Mouse (Mus musculus) cerebral cortex, adult 2 months (tissue): ENCODE data around the gene Gm17949.

Source experiments
- WGBS: fragments of 180-500 bp; shearing (Covaris S2); methylation state at CpG from one replicate; pipeline ENCODE4 v1.1.7; 2018; 5-methylcytosine and 5-hydroxymethylcytosine counted together

Gm17949 gene

DNA sequence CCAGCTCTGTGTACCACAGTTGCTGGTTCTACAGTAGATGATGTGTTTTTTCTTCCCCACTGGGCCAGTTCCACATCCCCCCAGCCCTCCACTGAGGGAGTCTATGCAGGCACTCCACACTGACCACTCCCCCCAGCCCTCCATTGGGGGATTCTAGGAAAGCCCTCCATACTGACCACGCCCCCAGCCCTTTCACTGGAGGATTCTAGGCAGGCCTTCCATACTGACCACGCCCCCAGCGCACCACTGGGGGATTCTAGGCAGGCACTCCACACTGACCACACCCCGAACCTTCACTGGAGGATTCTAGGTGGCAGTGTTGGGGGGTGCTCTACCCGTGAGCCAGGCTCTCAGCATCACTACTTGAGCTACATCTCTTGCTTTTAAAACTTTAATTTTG is 36.1 kb downstream of the Gm17949 start:
- 57% methylated on average over 5 of the region's 5 CpGs for WGBS

DNA sequence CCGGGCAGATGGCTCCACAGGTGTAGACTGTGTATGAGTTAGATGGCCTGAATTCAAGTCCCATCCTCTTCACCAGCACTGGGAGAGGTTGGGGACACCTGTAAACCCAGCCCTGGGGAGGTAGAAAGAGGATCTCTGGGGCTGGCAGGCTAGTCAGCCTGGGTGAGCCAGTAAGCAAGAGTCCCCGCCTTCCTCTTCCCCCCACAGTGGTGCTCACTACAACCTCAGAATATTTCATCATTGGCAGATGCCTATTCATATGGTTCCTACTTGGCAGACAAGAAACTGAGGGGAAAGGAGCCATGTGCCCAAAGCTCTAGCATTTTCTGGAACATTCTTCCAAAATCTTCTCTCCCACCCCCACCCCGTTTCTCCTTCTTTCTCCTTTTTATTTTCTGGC is 37.5 kb downstream of the Gm17949 start:
- WGBS: 61% methylated on average over 3 of the region's 3 CpGs

GRCm38 (mm10) chr17:57051679-57052078 is 40.4 kb downstream of the Gm17949 start:
- 71% methylated on average over 4 of the region's 4 CpGs for WGBS

DNA sequence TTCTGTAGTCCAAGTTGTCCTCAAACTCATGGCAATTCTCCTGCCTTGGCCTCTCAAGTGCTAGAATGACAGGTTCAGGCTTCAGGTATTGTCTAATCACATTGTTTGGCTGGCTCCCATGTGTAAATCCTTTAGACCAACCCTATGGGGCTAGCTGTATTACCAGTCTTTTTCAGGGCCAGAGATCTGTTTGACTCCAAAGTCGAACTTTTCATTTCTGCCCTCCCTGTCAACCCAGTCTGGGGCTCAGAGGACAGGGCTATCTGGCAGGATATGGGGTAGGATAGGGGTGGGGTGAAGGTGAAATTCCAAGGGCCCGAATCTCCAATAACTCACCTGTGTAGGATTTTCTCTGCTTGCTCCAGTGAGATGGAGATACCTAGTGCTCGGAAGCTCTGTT is 45.0 kb downstream of the Gm17949 start:
- WGBS: 94% methylated on average over 3 of the region's 3 CpGs

- WGBS: under 1% methylated on average over 19 of the region's 22 CpGs
Measured at GRCm38 (mm10) chr17:57058891-57059485, 47.7 kb downstream of the Gm17949 start, which contains the start of gene Crb3. Gene Crb3, plus strand, starts transcription at chr17:57059105.

- WGBS: under 1% methylated on average over 45 of the region's 45 CpGs
Measured at GRCm38 (mm10) chr17:57059486-57059977, 48.3 kb downstream of the Gm17949 start, which contains the start of gene Slc25a23. Gene Slc25a23, minus strand, starts transcription at chr17:57059863.

- under 1% methylated on average over 44 of the region's 44 CpGs for WGBS
Measured at GRCm38 (mm10) chr17:57060231-57060801, 49.0 kb downstream of the Gm17949 start.

DNA sequence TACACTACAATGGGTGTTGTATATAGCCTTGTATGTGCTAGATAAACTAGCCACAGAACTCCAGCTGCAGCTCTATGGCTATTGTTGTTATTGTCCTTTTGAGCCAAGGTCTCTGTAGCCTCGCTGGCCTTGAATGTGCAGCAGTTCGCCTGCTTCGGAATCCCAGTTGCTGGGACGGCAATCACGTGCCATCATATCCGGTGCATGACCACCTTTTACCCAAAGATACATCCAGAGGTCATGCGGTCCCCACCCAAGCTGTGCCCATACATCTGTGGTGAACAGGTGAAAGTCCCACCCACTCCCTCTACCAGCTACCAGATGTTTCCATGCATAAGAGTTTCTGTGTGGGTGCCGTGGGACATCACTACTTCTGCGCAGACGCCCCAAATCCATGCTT is 49.8 kb downstream of the Gm17949 start:
- 40% methylated on average over 10 of the region's 10 CpGs for WGBS

DNA sequence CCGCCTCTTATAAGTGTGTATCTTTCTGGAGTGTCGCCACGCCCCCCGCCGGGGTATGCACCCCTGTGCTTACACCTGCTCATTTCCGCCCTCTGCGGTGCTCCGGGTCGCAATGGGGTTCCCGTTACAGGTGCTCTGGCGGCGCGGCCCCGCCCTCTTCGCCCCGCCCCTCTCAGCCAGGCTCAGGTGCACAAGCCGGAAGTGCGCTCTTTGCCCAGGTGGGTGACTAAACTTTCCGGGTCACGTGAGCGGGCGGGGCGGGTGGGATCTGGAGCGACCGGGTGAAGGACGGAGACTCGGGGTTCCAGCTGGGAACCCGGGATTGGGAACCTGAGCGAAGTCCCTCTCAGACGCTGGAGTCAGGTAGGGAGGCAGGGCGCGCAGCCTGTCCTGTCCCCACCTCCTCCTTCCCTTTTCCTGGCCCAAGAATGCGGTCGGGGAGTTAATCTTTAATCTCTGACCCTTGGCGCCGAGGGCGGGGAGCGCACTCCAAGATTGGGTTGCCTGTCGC is 50.8 kb downstream of the Gm17949 start:
- WGBS: 2% methylated on average over 39 of the region's 39 CpGs

DNA sequence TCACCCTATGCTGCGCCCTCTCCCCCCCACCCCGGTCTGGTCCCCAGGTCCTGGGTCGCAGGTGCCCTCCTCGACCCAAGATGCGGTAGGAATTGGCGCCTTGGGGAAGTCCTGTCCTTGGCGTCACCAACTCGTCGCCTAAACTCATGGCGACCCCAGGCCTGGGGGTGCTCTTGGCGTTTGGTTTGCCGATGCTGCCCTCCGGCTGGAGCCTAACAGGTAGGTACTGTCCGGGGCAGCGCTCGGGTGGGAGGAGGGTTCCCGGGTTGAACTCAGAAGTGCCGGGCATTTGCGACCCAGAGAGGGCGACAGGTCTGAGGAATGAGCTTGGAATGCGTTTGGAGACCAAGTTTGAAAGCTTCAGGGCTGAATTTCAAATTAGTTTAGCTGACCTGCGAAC is 51.3 kb downstream of the Gm17949 start:
- WGBS: 6% methylated on average over 22 of the region's 22 CpGs

DNA sequence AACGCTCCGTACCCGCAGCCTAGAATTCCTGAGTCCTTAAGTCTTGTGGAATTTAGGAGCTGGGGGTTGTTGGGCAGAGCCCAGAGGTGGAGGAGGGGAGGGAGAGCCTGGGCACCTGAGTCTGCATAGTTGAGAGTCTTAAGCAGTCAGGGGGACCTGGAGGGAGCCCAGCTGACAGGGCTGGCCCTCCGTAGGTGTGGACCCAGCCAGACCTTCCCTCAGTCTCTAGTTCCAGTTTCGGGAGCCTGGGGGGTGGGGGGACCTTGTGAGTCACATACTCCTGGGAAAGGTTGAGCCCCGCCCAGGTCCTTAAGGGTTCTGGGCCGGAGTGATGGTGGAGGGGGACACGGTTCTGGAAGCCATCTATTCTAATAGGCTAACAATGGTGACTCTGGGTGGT is 51.8 kb downstream of the Gm17949 start:
- 49% methylated on average over 8 of the region's 8 CpGs for WGBS

- WGBS: 75% methylated on average over 5 of the region's 5 CpGs
Measured at GRCm38 (mm10) chr17:57066908-57067307, 55.6 kb downstream of the Gm17949 start.

GRCm38 (mm10) chr17:57070272-57070671 is 59.0 kb downstream of the Gm17949 start:
- WGBS: 43% methylated on average over 9 of the region's 9 CpGs

GRCm38 (mm10) chr17:57070699-57071098 is 59.4 kb downstream of the Gm17949 start:
- 22% methylated on average over 11 of the region's 11 CpGs for whole genome bisulfite sequencing
